ENCODE assay signal across 27 mouse cellular contexts in the genomic region with DNA sequence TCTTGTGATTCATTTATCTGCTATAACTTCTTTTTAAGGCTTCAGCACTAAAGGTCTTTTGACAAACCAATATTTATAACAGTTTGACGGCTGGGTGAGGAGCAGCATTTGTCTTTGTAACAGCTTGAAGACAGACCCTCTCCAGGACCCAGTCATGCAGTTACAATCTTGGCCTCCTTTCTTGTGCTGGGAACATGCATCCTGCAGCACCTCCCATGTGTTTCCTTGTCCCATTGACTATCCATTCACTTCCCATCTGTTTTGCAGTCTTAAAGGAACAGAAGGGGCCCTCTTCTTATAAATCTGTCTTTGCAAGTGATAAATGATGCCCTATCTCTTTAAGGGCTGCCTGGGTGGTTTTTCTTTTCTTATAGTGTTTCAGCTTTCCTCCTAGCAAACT.
DNase-seq lines count a peak whose midpoint lies in the region; ATAC-seq and TF ChIP-seq lines count a peak whose summit lies in the region.
"Had no signal": no experiment of that assay in that cellular context is flagged by ENCODE, and none has a peak within 500 bp of the region (broad histone marks: within the 10 kb centered on the region; RNA-seq: fewer than 3 reads in every experiment).

No protein-coding gene starts in this region.

- H3K4me3 ChIP-seq in hindbrain, embryonic 15.5 days, result no peak overlapping the region
- no peak overlapping the region for H3K4me3 ChIP-seq in hindbrain, embryonic 11.5 days (ENCODE audit: low read depth, low read length)
- H3K4me3 ChIP-seq in midbrain, embryonic 12.5 days, result no peak overlapping the region
- no peak overlapping the region for H3K4me3 ChIP-seq in midbrain, embryonic 10.5 days
- H3K4me3 ChIP-seq in forebrain, postnatal 0 days (ENCODE audit: low read depth, low read length), result no peak overlapping the region
- H3K4me3 ChIP-seq: heart, embryonic 12.5 days; hindbrain, embryonic 12.5 days; intestine, embryonic 15.5 days; kidney, embryonic 15.5 days; limb, embryonic 15.5 days; megakaryocyte, embryonic 14.5 days; stomach, embryonic 15.5 days had no signal

- H3K27ac ChIP-seq in hindbrain, embryonic 15.5 days (replicated peaks), result no peak overlapping the region
- H3K27ac ChIP-seq in hindbrain, embryonic 11.5 days (ENCODE audit: low read depth, low read length), result no peak overlapping the region
- H3K27ac ChIP-seq in midbrain, embryonic 12.5 days (replicated peaks), result no peak overlapping the region
- no peak overlapping the region for H3K27ac ChIP-seq in midbrain, embryonic 10.5 days (replicated peaks)
- H3K27ac ChIP-seq in forebrain, postnatal 0 days (ENCODE audit: low read depth, low read length), result no peak overlapping the region
- H3K27ac ChIP-seq: hindbrain, embryonic 12.5 days; intestine, embryonic 15.5 days; kidney, embryonic 15.5 days; limb, embryonic 15.5 days; liver, embryonic 14.5 days; stomach, embryonic 15.5 days had no signal

- H3K4me1 ChIP-seq in hindbrain, embryonic 15.5 days (replicated peaks), result no peaks in the 10 kb centered on the region
- H3K4me1 ChIP-seq in hindbrain, embryonic 11.5 days (replicated peaks; ENCODE audit: control insufficient read depth, insufficient read depth, low read length), result no peaks in the 10 kb centered on the region
- H3K4me1 ChIP-seq in midbrain, embryonic 12.5 days, result peaks cover 10% of the 10 kb centered on the region
- peaks cover 34% of the 10 kb centered on the region for H3K4me1 ChIP-seq in midbrain, embryonic 10.5 days
- no peaks in the 10 kb centered on the region for H3K4me1 ChIP-seq in forebrain, postnatal 0 days (ENCODE audit: insufficient read depth)
- H3K4me1 ChIP-seq: heart, embryonic 12.5 days; hindbrain, embryonic 12.5 days; intestine, embryonic 15.5 days; kidney, embryonic 15.5 days; limb, embryonic 15.5 days; megakaryocyte, embryonic 14.5 days; stomach, embryonic 15.5 days had no signal

- no peak for TF ChIP-seq CTCF in forebrain, postnatal 0 days (IDR thresholded peaks at IDR 0.05; ENCODE audit: low read depth)

- peaks cover 24% of the 10 kb centered on the region for H3K36me3 ChIP-seq in hindbrain, embryonic 15.5 days
- H3K36me3 ChIP-seq in hindbrain, embryonic 11.5 days (ENCODE audit: control insufficient read depth, insufficient read depth, low read length), result no peaks in the 10 kb centered on the region
- peaks cover 3% of the 10 kb centered on the region; the same call in 1 of the 2 replicates for H3K36me3 ChIP-seq in midbrain, embryonic 12.5 days
- peaks cover 33% of the 10 kb centered on the region for H3K36me3 ChIP-seq in midbrain, embryonic 10.5 days
- peaks cover 11% of the 10 kb centered on the region for H3K36me3 ChIP-seq in forebrain, postnatal 0 days (ENCODE audit: insufficient read depth)

- H3K9ac ChIP-seq in hindbrain, embryonic 15.5 days, result no peak overlapping the region
- H3K9ac ChIP-seq in hindbrain, embryonic 11.5 days (ENCODE audit: low read depth, low read length), result no peak overlapping the region
- H3K9ac ChIP-seq in midbrain, embryonic 12.5 days (replicated peaks), result no peak overlapping the region
- H3K9ac ChIP-seq in forebrain, postnatal 0 days, result no peak overlapping the region
- H3K9ac ChIP-seq: heart, embryonic 12.5 days; hindbrain, embryonic 12.5 days; intestine, embryonic 15.5 days; kidney, embryonic 15.5 days; limb, embryonic 15.5 days; liver, embryonic 14.5 days; lung, embryonic 14.5 days; stomach, embryonic 15.5 days had no signal

- peak; percentile 75 to 80 for DNase-seq in cerebellum, postnatal 10 days
- DNase-seq in cerebellum, postnatal 36 days, result no peak
- DNase-seq in hindbrain, embryonic 11.5 days (ENCODE audit: low spot score), result no peak
- DNase-seq in midbrain, embryonic 10.5 days (ENCODE audit: low spot score), result no peak
- DNase-seq in forebrain, postnatal 0 days, result no peak
- no peak for DNase-seq in gastrocnemius, postnatal 36 days
- DNase-seq: adrenal gland, adult 8-10 months; cerebellum, adult 8-10 months; heart, adult 11 months; heart, postnatal 10 days; layer of hippocampus, adult 9-11 months; lung, embryonic 14.5 days; lung, postnatal 36 days; right cerebral cortex, adult 18-20 months; right cerebral cortex, postnatal 4 days; thymus, postnatal 36 days had no signal

- intact Hi-C loops in gastrocnemius, postnatal 36 days (cut with DNase I), result no loop called here

- no peaks in the 10 kb centered on the region for H3K9me3 ChIP-seq in hindbrain, embryonic 15.5 days
- H3K9me3 ChIP-seq in hindbrain, embryonic 11.5 days (ENCODE audit: control insufficient read depth, low read length), result no peaks in the 10 kb centered on the region
- no peaks in the 10 kb centered on the region for H3K9me3 ChIP-seq in midbrain, embryonic 12.5 days
- H3K9me3 ChIP-seq in midbrain, embryonic 10.5 days (replicated peaks), result no peaks in the 10 kb centered on the region
- no peaks in the 10 kb centered on the region for H3K9me3 ChIP-seq in forebrain, postnatal 0 days (ENCODE audit: low read length)
- H3K9me3 ChIP-seq: heart, embryonic 12.5 days; hindbrain, embryonic 12.5 days; intestine, embryonic 15.5 days; kidney, embryonic 15.5 days; limb, embryonic 15.5 days; megakaryocyte, embryonic 14.5 days; stomach, embryonic 15.5 days had no signal

- peak; percentile 45; the same call in 1 of the 2 replicates for ATAC-seq in hindbrain, embryonic 15.5 days (ENCODE audit: low FRiP score, low read depth)
- no peak for ATAC-seq in hindbrain, embryonic 11.5 days (ENCODE audit: low FRiP score)
- ATAC-seq in midbrain, embryonic 12.5 days (ENCODE audit: low FRiP score, low read depth), result 0 out of 2 replicates have a peak, but pooled peaks have one; percentile 47
- ATAC-seq in forebrain, postnatal 0 days, result peak; percentile 47
- ATAC-seq: activated CD4-positive, CD25-positive, alpha-beta regulatory T cell, adult 4 months; intestine, embryonic 15.5 days had no signal

- H3K4me2 ChIP-seq in hindbrain, embryonic 15.5 days, result no peak overlapping the region
- no peak overlapping the region for H3K4me2 ChIP-seq in hindbrain, embryonic 11.5 days (replicated peaks; ENCODE audit: low read depth, low read length)
- H3K4me2 ChIP-seq in midbrain, embryonic 12.5 days (replicated peaks), result no peak overlapping the region
- H3K4me2 ChIP-seq in forebrain, postnatal 0 days (ENCODE audit: low read depth), result no peak overlapping the region
- H3K4me2 ChIP-seq: heart, embryonic 12.5 days; hindbrain, embryonic 12.5 days; intestine, embryonic 15.5 days; kidney, embryonic 15.5 days; limb, embryonic 15.5 days; lung, embryonic 14.5 days; stomach, embryonic 15.5 days had no signal

- 18% methylated on average over 1 of the region's 1 CpGs for WGBS in hindbrain, embryonic 15.5 days
- 33% methylated on average over 1 of the region's 1 CpGs for WGBS in hindbrain, embryonic 11.5 days
- WGBS in midbrain, embryonic 12.5 days, result 44% methylated on average over 1 of the region's 1 CpGs
- 55% methylated on average over 1 of the region's 1 CpGs for WGBS in midbrain, embryonic 10.5 days
- WGBS in forebrain, postnatal 0 days, result 16% methylated on average over 1 of the region's 1 CpGs

- no peaks in the 10 kb centered on the region for H3K27me3 ChIP-seq in hindbrain, embryonic 15.5 days
- peaks cover 10% of the 10 kb centered on the region; the same call in 1 of the 2 replicates for H3K27me3 ChIP-seq in hindbrain, embryonic 11.5 days (ENCODE audit: control insufficient read depth, insufficient read depth, low read length)
- peaks cover 32% of the 10 kb centered on the region for H3K27me3 ChIP-seq in midbrain, embryonic 12.5 days
- peaks cover 75% of the 10 kb centered on the region for H3K27me3 ChIP-seq in midbrain, embryonic 10.5 days (ENCODE audit: low read depth, poor library complexity, severe bottlenecking)
- H3K27me3 ChIP-seq in forebrain, postnatal 0 days (ENCODE audit: insufficient read depth, low read length), result no peaks in the 10 kb centered on the region
- H3K27me3 ChIP-seq: heart, embryonic 12.5 days; intestine, embryonic 15.5 days; kidney, embryonic 15.5 days; limb, embryonic 15.5 days; megakaryocyte, embryonic 14.5 days; stomach, embryonic 15.5 days had no signal

Comparison
In these comparisons a context has a peak if more than half of its experiments do, and no peak if none do; other contexts are left out.
1. DNase-seq: peak in cerebellum, postnatal 10 days (2 of 2); none in cerebellum, postnatal 36 days (0 of 2), hindbrain, embryonic 11.5 days (single experiment), midbrain, embryonic 10.5 days (single experiment), forebrain, postnatal 0 days (single experiment) and gastrocnemius, postnatal 36 days (0 of 2).